Mouse (Mus musculus) left cerebral cortex, postnatal 14 days (tissue): ENCODE measurements at regions not wholly inside any gene's neighbourhood (a gene's known extent, or its start where the extent isn't known, plus 50 kb on each side); places are given as distances from the start of the nearest gene placed in this dataset.

Experiments
- DNase-seq, 2 experiments: peaks; one replicate each; pipeline ENCODE4 v3.0.0; 2021 to 2022; ENCODE audit warnings: low spot score in 2 of 2, mixed read lengths in 1 of 2
- intact Hi-C: fragments of 180-260 bp; cut with DNase I; formaldehyde crosslinking; loops from one replicate; pipeline ENCODE4 v1.15.1; 2025

DNA sequence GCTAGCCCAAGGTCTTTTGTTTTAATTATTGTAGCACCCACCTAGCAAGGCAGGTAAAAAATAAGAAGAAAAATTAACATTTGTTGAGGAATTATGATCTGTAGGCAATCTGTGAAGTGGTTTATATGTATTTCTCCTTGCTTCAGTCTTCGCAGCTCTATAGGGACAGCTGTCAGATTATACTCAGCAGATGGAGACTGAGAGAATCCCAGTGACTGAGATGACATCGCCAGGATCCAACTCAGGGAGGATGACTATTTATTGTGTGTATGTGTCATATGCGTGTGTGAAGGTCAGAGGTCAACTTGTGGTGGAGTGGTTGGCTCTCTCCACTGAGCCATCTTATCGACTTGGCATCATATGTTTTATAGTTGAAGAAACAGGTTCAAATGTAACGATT is 362.0 kb upstream of the Chd6 start:
- intact Hi-C loops = no loop called here
- DNase-seq = no peak

DNA sequence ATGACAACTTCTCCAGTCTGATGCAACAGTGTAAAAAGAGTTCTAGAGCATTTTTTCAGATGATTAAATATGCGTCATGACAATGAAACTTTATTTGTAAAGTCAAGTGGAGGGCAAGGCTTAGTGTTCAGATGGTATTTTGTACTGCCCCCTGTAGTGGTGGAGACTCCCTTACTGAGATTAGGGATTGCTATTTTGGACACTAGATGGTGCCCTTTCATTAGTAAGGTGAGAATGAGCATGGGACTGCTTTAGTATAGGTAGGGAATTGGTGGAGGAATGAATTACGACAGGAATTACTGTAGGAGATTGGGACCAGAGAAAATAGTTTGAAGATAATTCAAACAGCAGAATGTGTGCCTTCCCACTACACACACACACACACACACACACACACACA is 361.1 kb upstream of the Chd6 start:
- intact Hi-C loops = no loop called here
- peak; percentile 21 to 42 for DNase-seq

- intact Hi-C loops = loop anchor here (10.0 kb wide), 1 partner anchor 1198 kb away; the partner anchor contains the start of gene Ptprt
- DNase-seq = no peak
These were observed 358.2 kb upstream of the Chd6 start for GRCm38 (mm10) chr2:161467035-161467434.

DNA sequence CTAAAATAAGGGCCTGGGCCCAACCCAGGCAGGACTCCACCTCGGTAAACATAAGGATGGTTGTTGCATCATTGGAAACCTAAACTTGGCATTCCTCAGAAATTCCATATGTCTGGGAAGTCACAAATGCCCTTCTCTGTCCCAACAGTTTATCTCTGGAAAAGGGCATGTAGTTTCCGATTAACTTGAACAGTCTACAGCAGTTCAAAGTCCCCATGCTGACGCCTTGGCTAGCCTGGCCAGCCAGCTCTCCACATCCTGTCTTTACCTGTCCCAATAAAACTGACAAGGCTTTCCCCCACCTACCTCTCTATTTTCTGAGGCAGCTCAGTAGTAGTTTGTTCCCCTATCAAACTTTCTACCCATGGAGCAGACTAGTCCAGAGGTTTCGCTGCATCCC is 351.7 kb upstream of the Chd6 start:
- no peak for DNase-seq
- intact Hi-C loops = loop anchor here (10.0 kb wide), 1 partner anchor 1204 kb away; the partner anchor contains the start of gene Ptprt

DNA sequence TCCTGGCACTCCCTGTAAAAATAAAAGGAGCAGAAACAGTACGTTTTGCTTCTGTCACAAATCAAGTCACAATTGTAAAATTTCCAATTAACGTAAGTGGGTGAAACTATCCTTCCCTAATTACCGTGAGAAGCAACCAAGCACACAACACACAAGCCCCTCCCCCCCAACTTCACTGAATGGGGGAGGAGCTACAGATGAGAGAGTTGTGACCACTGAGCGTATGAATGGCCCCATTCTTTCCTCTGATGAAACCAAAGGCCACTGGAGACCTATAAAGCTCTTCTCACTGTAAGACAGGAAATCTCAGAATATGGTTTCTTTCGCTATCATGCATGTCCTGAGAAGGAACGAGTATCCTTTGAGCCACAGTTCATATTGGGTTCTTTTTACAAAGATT is 345.6 kb upstream of the Chd6 start:
- DNase-seq = no peak
- intact Hi-C loops = no loop called here

DNA sequence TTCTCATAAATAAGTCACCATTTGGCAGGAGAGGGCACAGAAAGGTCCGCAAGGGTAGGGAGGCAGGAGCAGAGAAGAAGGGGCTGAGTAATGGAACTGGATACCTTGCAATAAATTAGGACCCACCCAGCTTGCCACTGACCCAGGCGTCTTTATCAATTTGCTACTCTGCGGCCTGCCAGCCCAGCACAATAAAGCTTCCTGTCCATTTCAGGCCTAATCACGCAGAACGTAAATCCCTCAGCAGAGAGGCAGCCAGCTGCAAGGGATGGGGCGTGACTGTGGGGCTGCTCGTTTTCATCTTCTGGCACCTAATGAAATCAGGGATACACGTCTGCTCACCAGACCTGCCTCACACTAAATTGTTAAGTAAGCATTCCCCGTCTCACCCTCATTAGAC is 324.9 kb upstream of the Chd6 start:
- intact Hi-C loops = no loop called here
- no peak for DNase-seq

- intact Hi-C loops = no loop called here
- DNase-seq = no peak
These were observed 320.4 kb upstream of the Chd6 start for GRCm38 (mm10) chr2:161429294-161429693.

GRCm38 (mm10) chr2:161425587-161425986 is 316.7 kb upstream of the Chd6 start:
- intact Hi-C loops = no loop called here
- DNase-seq = no peak

DNA sequence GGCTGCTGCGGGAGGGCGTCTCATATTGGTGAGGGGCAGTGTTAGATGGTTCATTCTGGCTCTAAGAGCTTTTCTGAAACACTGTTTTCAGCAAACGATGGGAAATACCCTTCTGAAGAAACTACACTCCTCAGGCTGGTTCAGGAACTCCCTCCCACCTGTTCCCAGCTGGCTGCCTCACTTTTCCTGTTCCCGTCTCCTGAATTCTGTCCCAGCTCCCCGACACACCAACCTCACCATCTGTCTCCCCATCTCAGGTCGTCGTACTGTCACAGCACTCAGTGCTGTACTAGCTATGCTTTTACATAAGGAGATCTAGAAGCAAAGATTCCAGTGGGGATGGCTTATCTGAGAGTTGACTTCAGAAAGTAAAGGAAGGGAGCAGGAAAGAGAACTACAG is 309.2 kb upstream of the Chd6 start:
- DNase-seq = peak; percentile 17 to 26
- intact Hi-C loops = no loop called here

GRCm38 (mm10) chr2:161416218-161416927 is 307.5 kb upstream of the Chd6 start:
- intact Hi-C loops = no loop called here

GRCm38 (mm10) chr2:161408306-161408705 is 299.4 kb upstream of the Chd6 start:
- no peak for DNase-seq
- intact Hi-C loops = no loop called here

More at GRCm38 (mm10) chr2:161416218-161416927, 307.5 kb upstream of the Chd6 start:
- no peak for DNase-seq

- intact Hi-C loops = no loop called here
- DNase-seq = peak; percentile 19 to 20
These were observed 297.0 kb upstream of the Chd6 start for GRCm38 (mm10) chr2:161405847-161406384.

GRCm38 (mm10) chr2:161398061-161398460 is 289.2 kb upstream of the Chd6 start:
- no peak for DNase-seq
- intact Hi-C loops = no loop called here

DNA sequence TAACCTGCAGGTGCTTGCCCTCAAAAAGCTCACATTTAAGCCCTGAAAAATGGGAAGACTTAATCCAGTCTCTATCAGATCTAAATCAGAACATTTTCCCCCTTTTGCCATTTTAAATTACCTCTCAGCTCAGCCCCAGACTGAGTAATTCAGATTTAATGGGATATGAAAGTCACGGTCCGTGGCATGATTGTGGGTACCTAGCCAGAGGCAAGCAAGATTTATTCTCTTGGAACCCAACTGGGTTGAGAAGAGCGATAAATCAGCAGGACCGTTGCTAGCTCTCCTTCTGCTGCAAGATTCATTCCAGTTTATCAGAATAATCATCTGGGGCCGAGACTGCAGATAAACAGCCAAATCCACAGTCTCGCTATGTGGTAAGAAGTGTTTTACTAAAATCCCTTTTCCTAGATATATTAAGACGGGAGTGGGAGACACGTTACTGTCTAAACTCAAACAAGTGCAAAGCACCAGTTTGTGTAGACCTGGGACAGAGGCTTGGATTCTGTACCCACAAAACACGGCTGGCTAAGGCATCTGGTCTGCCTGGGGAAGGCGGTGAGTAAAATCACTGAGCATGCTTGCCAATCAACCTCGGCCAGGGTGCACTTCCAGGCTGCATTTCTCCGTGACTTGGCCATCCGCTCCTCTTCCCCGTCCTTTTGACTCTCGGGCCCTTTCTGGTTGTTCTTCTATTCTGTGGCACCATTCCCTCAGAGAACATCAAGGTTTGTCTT is 282.2 kb upstream of the Chd6 start:
- no peak for DNase-seq
- intact Hi-C loops = no loop called here

DNA sequence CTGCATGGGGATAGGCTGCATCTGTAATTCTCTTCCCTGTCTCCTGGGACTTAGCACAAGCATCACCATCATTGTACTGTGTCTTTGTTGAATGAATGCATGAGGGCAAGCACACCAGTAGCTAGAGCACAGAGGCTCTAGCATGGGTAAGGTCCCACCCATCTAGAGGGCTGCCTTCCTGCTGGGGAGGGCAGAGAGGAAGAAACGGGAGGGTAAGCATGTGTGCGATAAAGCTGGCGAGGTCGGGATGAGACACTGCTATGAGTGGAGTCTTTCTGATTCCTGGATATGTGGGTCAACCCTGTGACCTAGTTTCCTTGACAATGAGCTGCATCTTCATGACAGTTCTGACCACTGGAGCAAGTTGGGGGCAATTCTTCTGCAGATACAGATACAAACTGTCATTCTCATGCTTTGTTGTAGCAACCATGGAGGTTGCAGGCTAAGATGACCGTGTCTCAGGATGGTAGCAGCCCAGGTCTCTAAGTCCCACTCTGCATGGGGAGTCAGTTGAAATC is 280.5 kb upstream of the Chd6 start:
- DNase-seq = no peak
- intact Hi-C loops = no loop called here

- DNase-seq = no peak
- intact Hi-C loops = no loop called here
These were observed 278.2 kb upstream of the Chd6 start for GRCm38 (mm10) chr2:161387054-161387453.

DNA sequence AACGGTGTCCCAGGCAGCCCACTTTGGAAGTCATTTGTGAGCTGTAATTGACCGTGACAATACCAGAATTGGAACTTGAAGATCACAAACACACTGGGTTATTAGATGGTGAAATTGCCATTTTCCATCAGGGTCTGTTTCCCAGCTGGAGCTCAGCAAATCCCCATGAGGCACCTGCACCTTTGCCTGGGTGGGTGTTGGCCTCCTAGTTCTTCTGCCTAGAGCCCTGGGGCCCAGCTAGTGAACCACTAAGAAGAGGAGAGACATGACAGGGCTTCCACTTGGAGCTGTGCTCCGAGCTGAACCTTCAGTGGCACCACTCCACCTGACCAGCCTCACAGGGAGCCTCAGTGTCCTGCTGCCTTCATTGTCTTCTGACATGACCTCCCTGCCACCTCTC is 273.5 kb upstream of the Chd6 start:
- intact Hi-C loops = no loop called here
- DNase-seq = no peak

DNA sequence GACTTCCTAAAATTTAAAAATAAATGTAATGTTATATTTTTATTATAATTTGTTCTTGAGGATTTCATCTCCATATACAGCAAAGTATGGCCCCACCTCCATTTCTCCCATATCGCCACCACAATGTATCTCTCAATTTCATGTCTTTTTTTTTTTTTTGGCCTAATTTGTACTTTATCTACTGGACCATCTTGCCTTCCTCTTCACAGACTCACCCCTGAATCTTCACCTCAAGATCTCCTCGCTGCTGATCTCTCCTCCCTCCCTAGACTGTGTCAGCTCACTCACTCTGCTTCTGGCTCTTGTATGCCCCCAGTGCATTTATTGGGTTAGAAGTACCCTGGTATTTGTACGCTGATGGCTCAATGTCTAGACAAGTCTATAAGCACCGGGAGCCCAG is 269.4 kb upstream of the Chd6 start:
- no peak for DNase-seq
- intact Hi-C loops = no loop called here

DNA sequence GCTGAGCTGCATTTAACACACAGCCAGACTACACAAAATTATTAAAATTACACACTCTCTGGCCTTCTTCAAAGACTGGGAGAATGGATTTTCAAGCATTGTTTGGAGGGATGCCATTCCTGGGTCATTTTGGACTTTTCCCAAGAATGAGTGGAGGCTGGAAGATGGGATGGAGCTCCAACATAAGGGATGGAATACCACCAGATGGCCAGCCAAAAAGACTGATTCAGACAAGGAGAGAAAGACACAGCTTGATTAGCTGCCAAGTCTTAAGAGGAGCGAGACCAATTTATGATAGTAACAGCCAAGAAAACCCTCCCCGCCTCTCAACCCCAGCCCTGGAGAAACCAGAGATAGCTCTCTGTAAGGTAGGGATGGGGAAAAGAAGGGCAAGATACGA is 253.4 kb upstream of the Chd6 start:
- intact Hi-C loops = no loop called here
- peak in 1 of 2 experiments; percentile 38 for DNase-seq

DNA sequence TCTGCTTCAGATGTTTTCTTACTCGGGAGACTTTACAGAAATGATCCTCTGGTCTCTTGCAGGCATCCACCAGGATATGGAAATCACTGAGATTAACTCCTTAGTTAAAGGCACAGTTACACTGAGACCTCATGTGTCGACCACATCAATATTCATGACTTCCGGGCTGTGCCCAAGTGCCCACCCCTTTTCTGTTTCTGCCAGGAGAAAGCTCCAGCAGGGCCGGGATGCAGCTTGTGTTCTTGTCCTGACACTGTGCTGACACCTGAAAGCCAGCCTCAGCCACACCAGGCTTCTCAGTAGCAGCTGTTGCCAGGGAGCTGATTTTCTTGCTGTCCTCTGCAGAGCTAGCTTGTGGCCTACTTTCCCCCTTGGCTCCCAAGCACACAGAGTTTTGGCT is 240.2 kb upstream of the Chd6 start:
- DNase-seq = no peak
- intact Hi-C loops = no loop called here

DNA sequence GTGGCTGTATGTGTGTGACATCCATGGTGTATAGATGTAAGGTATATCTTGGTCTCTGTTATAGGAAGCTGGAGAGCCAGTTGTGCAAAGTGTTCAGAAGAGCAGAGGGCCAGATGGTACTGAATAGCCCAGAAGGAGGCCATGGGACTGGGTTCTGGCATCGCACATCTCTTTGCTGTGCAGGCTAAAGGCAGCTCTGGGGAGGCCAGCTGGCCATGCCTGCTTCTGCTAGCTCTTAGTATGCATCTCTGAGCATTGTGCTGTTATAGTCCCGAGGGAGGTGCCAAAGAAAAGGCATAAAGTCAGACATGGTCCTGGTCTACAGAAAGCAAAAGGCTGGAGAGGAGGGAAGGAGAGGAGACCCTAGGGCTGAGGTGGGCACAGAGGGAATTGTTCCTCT is 235.1 kb upstream of the Chd6 start:
- intact Hi-C loops = no loop called here
- no peak for DNase-seq
